Mouse (Mus musculus) C2C12 (cell line): ENCODE results near the gene Srsf9. TPM values are rescaled to one million over a fixed set of nuclear protein-coding genes. Genes with fewer than 3 reads are reported as not detected.
"Not testable (repeated sequence)": the region's sequence is repeated elsewhere in the genome, so short reads cannot be mapped to it uniquely, and the experiment has no call there.

Source experiments
- H3K27me3 ChIP-seq: one replicate; pipeline ENCODE4 v1.6.1; 2011; ENCODE audit not compliant: control insufficient read depth, insufficient read depth, insufficient read length
- H3K36me3 ChIP-seq: one replicate; pipeline ENCODE4 v1.6.1; 2011; ENCODE audit not compliant: control insufficient read depth, insufficient read depth
- H3K4me3 ChIP-seq: one replicate; pipeline ENCODE4 v1.5.1; 2011; ENCODE audit warnings: mild to moderate bottlenecking, control low read depth; ENCODE audit not compliant: poor library complexity, insufficient read depth, severe bottlenecking
- H3K79me2 ChIP-seq: one replicate; pipeline ENCODE4 v1.6.1; 2011; ENCODE audit not compliant: control insufficient read depth, insufficient read depth
- H3K79me3 ChIP-seq: one replicate; pipeline ENCODE4 v1.6.1; 2011; ENCODE audit warnings: low read depth, control low read depth
- H3ac ChIP-seq: one replicate; pipeline ENCODE3; 2011; ENCODE audit warnings: low read depth; ENCODE audit not compliant: control insufficient read depth, insufficient read length
- CEBPB ChIP-seq: IDR thresholded peaks from one replicate; pipeline ENCODE4 v1.6.1; 2011; ENCODE audit warnings: low read depth, mild to moderate bottlenecking, control low read depth, moderate library complexity
- CTCF ChIP-seq: IDR thresholded peaks from one replicate; pipeline ENCODE4 v1.5.1; 2011; ENCODE audit not compliant: control insufficient read depth, insufficient read depth, insufficient read length
- FOSL1 ChIP-seq: IDR thresholded peaks from one replicate; pipeline ENCODE4 v1.8.0; 2011; ENCODE audit warnings: mild to moderate bottlenecking, low read length; ENCODE audit not compliant: poor library complexity, insufficient read depth, severe bottlenecking
- MAX ChIP-seq: IDR thresholded peaks from one replicate; pipeline ENCODE4 v1.6.1; 2011; ENCODE audit warnings: mild to moderate bottlenecking, control low read depth
- MYOD1 ChIP-seq: IDR thresholded peaks from one replicate; pipeline ENCODE4 v1.6.1; 2011; ENCODE audit warnings: low read depth; ENCODE audit not compliant: control insufficient read depth, insufficient read length
- MYOG ChIP-seq: IDR thresholded peaks from one replicate; pipeline ENCODE4 v1.6.1; 2011; ENCODE audit not compliant: control insufficient read depth, insufficient read length; ENCODE audit errors: extremely low read depth
- USF1 ChIP-seq: IDR thresholded peaks from one replicate; pipeline ENCODE4 v1.6.1; 2011; ENCODE audit warnings: low read depth, mild to moderate bottlenecking, control low read depth, moderate library complexity
- polyA plus RNA-seq: library from polyadenylated mRNA; unstranded; fragments of >200 nt; fragmentation: generic; extraction: Trizol; gene quantifications from one replicate; pipeline ENCODE4 v1.2.1, GENCODE M21; 2012; ENCODE audit warnings: missing spikeins

The Srsf9 gene
- polyA plus RNA-seq, 1 experiment: 113 TPM

- H3ac ChIP-seq: no peak overlapping the region
- no peaks in the 10 kb centered on the region for H3K79me3 ChIP-seq
- no peak overlapping the region for H3K4me3 ChIP-seq
- no peaks in the 10 kb centered on the region for H3K36me3 ChIP-seq
- no peaks in the 10 kb centered on the region for H3K79me2 ChIP-seq
- TF ChIP-seq USF1 (no peak), MAX (no peak), CTCF (no peak), MYOD1 (no peak), CEBPB (no peak), MYOG (no peak)
- peaks cover 43% of the 10 kb centered on the region for H3K27me3 ChIP-seq
These were observed 47.3 kb downstream of the Srsf9 start for GRCm38 (mm10) chr5:115374204-115374820.

- no peak overlapping the region for H3ac ChIP-seq
- H3K4me3 ChIP-seq: no peak overlapping the region
- no peaks in the 10 kb centered on the region for H3K79me3 ChIP-seq
- H3K79me2 ChIP-seq: no peaks in the 10 kb centered on the region
- peaks cover 41% of the 10 kb centered on the region for H3K27me3 ChIP-seq
- H3K36me3 ChIP-seq: no peaks in the 10 kb centered on the region
- TF ChIP-seq FOSL1 (no peak), USF1 (no peak), CTCF (no peak)
These were observed 48.5 kb downstream of the Srsf9 start for GRCm38 (mm10) chr5:115375436-115375835.

GRCm38 (mm10) chr5:115378882-115379281 lies 51.9 kb downstream of the Srsf9 start:
- not testable (repeated sequence) for H3K79me2 ChIP-seq, H3ac ChIP-seq, H3K79me3 ChIP-seq, H3K4me3 ChIP-seq, H3K36me3 ChIP-seq
- H3K27me3 ChIP-seq: peaks cover 18% of the 10 kb centered on the region

Other genes starting within 250 kb of the Srsf9 start
- 6.5 TPM for gene Gm10401, start 228.9 kb upstream of the Srsf9 start, polyA plus RNA-seq
- gene Acads, start 207.8 kb upstream of the Srsf9 start, polyA plus RNA-seq: 56.9 TPM
- 39.0 TPM for gene Unc119b, start 192.2 kb upstream of the Srsf9 start, polyA plus RNA-seq
- gene Mlec, start 169.0 kb upstream of the Srsf9 start, polyA plus RNA-seq: 120 TPM
- gene Cabp1, start 132.8 kb upstream of the Srsf9 start, polyA plus RNA-seq: 0.12 TPM
- gene Pop5, start 91.3 kb upstream of the Srsf9 start, polyA plus RNA-seq: 141 TPM
- gene Rnf10, start 54.3 kb upstream of the Srsf9 start, polyA plus RNA-seq: 194 TPM
- 27.6 TPM for gene Coq5, start 47.5 kb upstream of the Srsf9 start, polyA plus RNA-seq
- 690 TPM for gene Dynll1, start 26.2 kb upstream of the Srsf9 start, polyA plus RNA-seq
- 9.3 TPM for gene Gatc, start 14.0 kb downstream of the Srsf9 start, polyA plus RNA-seq
- gene Triap1, start 14.0 kb downstream of the Srsf9 start, polyA plus RNA-seq: 36.8 TPM
- 1,861 TPM for gene Cox6a1, start 21.8 kb downstream of the Srsf9 start, polyA plus RNA-seq
- 0.90 TPM for gene Msi1, start 102.4 kb downstream of the Srsf9 start, polyA plus RNA-seq
- gene Pla2g1b, start 139.1 kb downstream of the Srsf9 start, polyA plus RNA-seq: not detected
- 9.2 TPM for gene Sirt4, start 157.5 kb downstream of the Srsf9 start, polyA plus RNA-seq
- 46.8 TPM for gene Pxn, start 179.5 kb downstream of the Srsf9 start, polyA plus RNA-seq
- 5,791 TPM for gene Rplp0, start 232.3 kb downstream of the Srsf9 start, polyA plus RNA-seq
- gene Gcn1l1, start 238.1 kb downstream of the Srsf9 start, polyA plus RNA-seq: 46.2 TPM